Mouse (Mus musculus) intestine, embryonic 15.5 days (tissue): ENCODE measurements around the gene Stim2. TPM values are rescaled to one million over a fixed set of nuclear protein-coding genes. Genes with fewer than 3 reads are reported as not detected.

Experiments used
- ATAC-seq: fragments of 200-750 bp; cut with Nextera tagmentation; 2 replicates; pipeline ENCODE4 v1.8.0; 2017; ENCODE audit warnings: moderate TSS enrichment, moderate library complexity
- H3K27ac ChIP-seq: fragments of 300-500 bp; sonication (generic); 2 replicates; pipeline ENCODE4 v1.5.1; 2015; ENCODE audit warnings: mild to moderate bottlenecking, inconsistent platforms
- H3K27me3 ChIP-seq: fragments of 300-500 bp; sonication (generic); replicated peaks from 2 replicates; pipeline ENCODE4 v1.6.1; 2015; ENCODE audit warnings: inconsistent platforms
- H3K36me3 ChIP-seq: fragments of 300-500 bp; sonication (generic); 2 replicates; pipeline ENCODE4 v1.6.1; 2015; ENCODE audit warnings: inconsistent platforms
- H3K4me1 ChIP-seq: fragments of 300-500 bp; sonication (generic); replicated peaks from 2 replicates; pipeline ENCODE4 v1.6.1; 2015; ENCODE audit warnings: inconsistent platforms
- H3K4me2 ChIP-seq: fragments of 300-500 bp; sonication (generic); replicated peaks from 2 replicates; pipeline ENCODE4 v1.6.1; 2015; ENCODE audit warnings: mild to moderate bottlenecking, inconsistent platforms
- H3K4me3 ChIP-seq: fragments of 300-500 bp; sonication (generic); replicated peaks from 2 replicates; pipeline ENCODE4 v1.5.1; 2015; ENCODE audit warnings: inconsistent platforms
- H3K9ac ChIP-seq: fragments of 300-500 bp; sonication (generic); 2 replicates; pipeline ENCODE4 v1.6.1; 2015; ENCODE audit warnings: inconsistent platforms
- H3K9me3 ChIP-seq: fragments of 300-500 bp; sonication (generic); 2 replicates; pipeline ENCODE4 v1.6.1; 2016; ENCODE audit warnings: inconsistent platforms
- WGBS: fragments of 180-500 bp; shearing (Covaris S2); methylation state at CpG from one replicate; pipeline ENCODE4 v1.1.7; 2015; 5-methylcytosine and 5-hydroxymethylcytosine counted together
- polyA plus RNA-seq: library from polyadenylated mRNA; unstranded; fragments of >200 nt; fragmentation: Nextera tagmentation; extraction: Ambion mirVana; gene quantifications from 2 replicates; pipeline ENCODE4 v1.2.1, GENCODE M21; 2015

The Stim2 gene
- polyA plus RNA-seq, 1 experiment from 2014 or later, result 17.8 TPM

DNA sequence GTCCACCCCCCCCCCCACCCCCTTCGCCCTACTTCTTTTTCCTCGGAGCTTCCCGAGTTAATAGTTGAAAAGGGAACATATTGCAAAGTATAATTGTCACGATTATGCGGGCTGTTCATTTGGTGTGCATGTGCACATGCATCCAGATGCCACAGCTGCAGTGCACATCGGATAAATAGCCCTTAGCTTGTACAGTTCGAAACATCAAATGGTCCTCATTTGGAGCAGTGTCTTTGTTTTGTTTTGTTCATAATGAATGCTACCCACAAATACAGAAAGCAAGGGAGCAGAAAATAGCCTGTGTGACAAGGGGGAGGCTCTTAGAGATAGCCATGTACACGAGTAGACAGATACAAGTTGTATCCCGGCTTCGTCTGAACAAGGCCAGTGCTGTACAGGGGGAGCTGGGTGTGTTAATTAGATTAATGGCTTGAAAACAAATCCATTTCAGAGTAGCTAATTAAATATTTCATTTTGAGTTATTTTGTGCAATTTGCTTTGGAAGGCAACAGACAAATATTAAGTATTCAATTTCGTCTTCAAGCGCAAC lies 157.0 kb downstream of the Stim2 start:
- H3K9me3 ChIP-seq, result no peaks in the 10 kb centered on the region
- ATAC-seq, result no peak
- whole genome bisulfite sequencing, result 60% methylated on average over 12 of the region's 12 CpGs
- no peak overlapping the region for H3K4me3 ChIP-seq
- no peak overlapping the region for H3K9ac ChIP-seq
- H3K4me2 ChIP-seq, result peak overlapping the region; percentile 38
- no peaks in the 10 kb centered on the region for H3K27me3 ChIP-seq
- H3K27ac ChIP-seq, result no peak overlapping the region
- H3K36me3 ChIP-seq, result no peaks in the 10 kb centered on the region
- 0 out of 2 replicates have a peak, but pooled peaks cover 9% of the 10 kb centered on the region for H3K4me1 ChIP-seq

DNA sequence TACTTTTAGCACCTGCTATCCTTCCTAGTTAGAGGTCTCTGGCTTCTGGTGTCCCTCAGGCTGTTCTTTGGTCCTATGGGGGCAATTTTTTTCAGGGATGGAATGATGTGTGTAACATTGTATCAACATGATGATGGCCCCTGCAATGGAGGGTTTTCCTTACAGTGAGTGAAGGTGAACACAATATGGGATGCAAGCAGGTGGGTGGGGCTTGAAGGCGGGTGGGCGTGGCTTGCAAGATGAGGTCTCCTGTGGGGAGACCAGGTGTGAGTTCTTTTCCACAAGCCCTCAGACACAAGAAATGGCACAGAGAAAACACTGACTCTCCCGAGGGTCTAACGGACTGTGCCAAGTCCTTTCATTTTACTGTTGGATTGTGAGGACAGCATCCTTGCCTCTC lies 157.6 kb downstream of the Stim2 start:
- H3K36me3 ChIP-seq, result no peaks in the 10 kb centered on the region
- no peak overlapping the region for H3K4me3 ChIP-seq
- no peak overlapping the region for H3K9ac ChIP-seq
- no peaks in the 10 kb centered on the region for H3K9me3 ChIP-seq
- 0 out of 2 replicates have a peak, but pooled peaks cover 9% of the 10 kb centered on the region for H3K4me1 ChIP-seq
- H3K27me3 ChIP-seq, result no peaks in the 10 kb centered on the region
- H3K27ac ChIP-seq, result no peak overlapping the region
- ATAC-seq, result no peak
- H3K4me2 ChIP-seq, result no peak overlapping the region
- WGBS, result 81% methylated on average over 4 of the region's 4 CpGs

DNA sequence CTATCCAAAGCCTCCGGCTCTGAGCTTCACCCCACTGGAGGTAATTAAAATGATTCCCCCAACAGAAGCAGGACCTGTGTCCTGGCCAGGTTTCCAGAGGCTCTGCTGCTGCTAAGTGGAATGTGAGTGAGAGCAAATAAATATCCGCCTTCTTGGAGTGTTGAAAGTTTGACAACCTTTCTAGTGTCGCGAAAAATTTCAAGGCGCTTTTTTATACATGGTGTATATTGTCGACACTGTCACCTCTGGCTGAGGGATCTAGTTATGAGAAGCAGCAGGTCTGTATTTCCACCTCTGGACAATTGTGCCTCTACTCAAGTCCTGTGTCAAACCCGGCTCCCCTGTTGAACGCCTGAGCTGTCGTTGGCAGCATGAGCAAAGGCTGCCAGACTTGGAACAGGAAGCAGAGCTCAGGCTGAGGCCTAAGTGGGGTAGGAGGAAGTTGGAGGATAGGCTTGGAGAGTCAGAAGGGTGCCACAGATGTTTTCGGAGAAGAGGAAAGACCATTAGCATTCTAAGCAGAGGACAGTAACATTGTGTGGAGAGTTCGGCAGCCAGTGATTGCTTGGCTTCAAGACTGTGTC lies 158.7 kb downstream of the Stim2 start:
- no peaks in the 10 kb centered on the region for H3K36me3 ChIP-seq
- 0 out of 2 replicates have a peak, but pooled peaks cover 9% of the 10 kb centered on the region for H3K4me1 ChIP-seq
- 45% methylated on average over 11 of the region's 11 CpGs for WGBS
- no peak overlapping the region for H3K4me2 ChIP-seq
- H3K9me3 ChIP-seq, result no peaks in the 10 kb centered on the region
- 0 out of 2 replicates have a peak, but pooled peaks have one; percentile 11 for ATAC-seq
- no peaks in the 10 kb centered on the region for H3K27me3 ChIP-seq
- H3K9ac ChIP-seq, result no peak overlapping the region
- H3K4me3 ChIP-seq, result no peak overlapping the region
- H3K27ac ChIP-seq, result no peak overlapping the region

DNA sequence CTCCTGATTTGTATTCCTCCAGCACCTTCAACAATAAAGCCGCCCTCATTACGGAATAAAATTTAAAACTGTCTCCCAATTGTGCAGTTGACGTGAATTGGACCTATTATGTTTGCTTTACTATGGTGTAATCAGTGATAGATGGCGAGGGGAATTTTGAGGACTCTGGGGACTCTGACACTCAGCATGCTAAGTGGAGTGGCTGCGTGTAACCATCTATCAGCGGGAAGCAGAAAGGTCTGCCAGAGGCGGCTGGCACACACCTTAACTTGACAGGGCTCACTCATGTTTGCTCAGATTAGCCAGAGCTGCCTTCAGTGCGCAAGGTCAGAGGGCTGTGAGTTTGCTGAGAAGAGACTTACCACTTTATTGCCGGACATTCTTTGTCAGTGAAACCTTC lies 159.9 kb downstream of the Stim2 start:
- Histone ChIP-seq H3K9ac (no peak overlapping the region), H3K36me3 (no peaks in the 10 kb centered on the region), H3K27ac (no peak overlapping the region), H3K4me2 (no peak overlapping the region), H3K9me3 (no peaks in the 10 kb centered on the region), H3K4me1 (0 out of 2 replicates have a peak, but pooled peaks cover 9% of the 10 kb centered on the region), H3K27me3 (no peaks in the 10 kb centered on the region), H3K4me3 (no peak overlapping the region)
- 41% methylated on average over 9 of the region's 9 CpGs for WGBS
- ATAC-seq, result peak; percentile 43

DNA sequence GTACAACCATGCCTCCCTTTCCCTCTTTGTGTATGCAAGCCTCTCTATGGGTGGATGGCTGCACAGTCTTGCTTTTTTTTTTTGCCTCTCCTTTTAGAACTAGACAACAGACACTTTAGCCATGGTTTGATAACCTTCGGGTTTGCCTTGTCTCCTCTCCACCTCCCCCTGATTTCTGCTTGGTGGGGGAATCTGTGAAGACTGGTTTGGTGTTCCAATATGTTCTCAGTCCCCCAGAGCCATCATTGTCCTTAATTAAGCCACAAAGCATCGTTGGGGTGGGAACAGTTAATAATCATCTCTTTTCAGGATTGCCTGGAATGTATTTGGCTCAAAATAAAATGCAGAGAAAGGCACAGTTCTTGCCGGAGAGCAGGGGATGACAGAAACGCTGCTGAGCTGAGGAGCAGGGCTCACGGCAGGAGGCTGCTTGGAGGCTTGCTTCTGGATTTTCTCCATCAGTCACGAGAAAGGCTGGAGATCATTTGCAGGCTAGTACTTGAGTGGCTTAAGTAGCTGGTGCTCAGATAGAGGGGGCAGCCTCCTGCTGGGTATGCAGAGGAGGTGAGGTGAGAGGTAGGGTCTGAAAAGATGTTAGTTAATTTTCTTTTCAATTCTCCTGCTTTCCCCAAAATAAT lies 161.0 kb downstream of the Stim2 start:
- no peak overlapping the region for H3K9ac ChIP-seq

DNA sequence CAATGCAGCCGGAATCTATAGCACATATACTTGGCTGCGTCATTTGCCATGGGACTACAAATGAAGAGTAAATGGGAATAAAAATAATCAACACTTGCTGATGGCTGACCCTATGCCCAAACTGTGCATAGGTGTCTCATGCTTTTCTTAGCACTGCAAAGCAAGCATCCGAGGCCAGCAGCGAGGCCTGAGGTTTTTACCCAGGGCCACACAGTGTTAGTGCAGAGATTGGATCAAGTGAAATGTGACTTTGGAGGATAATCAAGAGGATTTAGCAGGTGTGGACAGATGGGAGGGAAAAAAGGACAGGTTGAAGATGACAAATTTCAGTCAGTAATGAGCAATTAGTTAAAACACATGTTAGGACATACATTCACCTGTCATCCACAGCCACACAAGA lies 162.3 kb downstream of the Stim2 start:
- no peak overlapping the region for H3K9ac ChIP-seq
- 94% methylated on average over 4 of the region's 4 CpGs for WGBS
- no peaks in the 10 kb centered on the region for H3K27me3 ChIP-seq
- H3K4me3 ChIP-seq, result no peak overlapping the region
- H3K27ac ChIP-seq, result no peak overlapping the region
- ATAC-seq, result no peak
- 0 out of 2 replicates have a peak, but pooled peaks cover 9% of the 10 kb centered on the region for H3K4me1 ChIP-seq
- no peaks in the 10 kb centered on the region for H3K36me3 ChIP-seq
- H3K9me3 ChIP-seq, result no peaks in the 10 kb centered on the region
- no peak overlapping the region for H3K4me2 ChIP-seq

More for the DNA sequence above, 161.0 kb downstream of the Stim2 start:
- no peaks in the 10 kb centered on the region for H3K36me3 ChIP-seq
- H3K27me3 ChIP-seq, result no peaks in the 10 kb centered on the region
- no peak overlapping the region for H3K4me3 ChIP-seq
- no peak overlapping the region for H3K27ac ChIP-seq
- H3K4me1 ChIP-seq, result 0 out of 2 replicates have a peak, but pooled peaks cover 9% of the 10 kb centered on the region
- no peaks in the 10 kb centered on the region for H3K9me3 ChIP-seq
- 14% methylated on average over 6 of the region's 6 CpGs for WGBS
- ATAC-seq, result no peak
- H3K4me2 ChIP-seq, result no peak overlapping the region

DNA sequence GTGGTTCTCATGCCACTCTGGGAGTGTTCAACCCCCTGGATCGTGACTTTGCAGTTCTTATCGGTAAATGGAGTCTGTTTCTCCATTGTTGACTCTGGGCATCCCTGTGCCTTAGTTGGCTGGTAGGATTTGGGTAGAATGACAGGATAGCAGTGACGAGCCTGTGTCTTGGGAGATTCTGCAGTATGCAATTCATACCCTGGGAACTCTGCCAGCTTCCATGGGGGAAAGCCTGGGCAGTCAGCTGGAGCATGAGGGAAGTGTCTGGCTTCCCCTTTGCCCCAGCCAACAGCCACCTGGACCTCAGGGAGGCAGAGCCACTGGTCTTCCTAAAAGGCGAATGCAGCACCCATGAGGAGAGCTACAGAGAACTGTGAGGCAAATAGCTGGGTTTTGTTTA lies 165.6 kb downstream of the Stim2 start:
- H3K4me3 ChIP-seq, result no peak overlapping the region
- H3K27ac ChIP-seq, result no peak overlapping the region
- H3K4me2 ChIP-seq, result no peak overlapping the region
- H3K9me3 ChIP-seq, result no peaks in the 10 kb centered on the region
- ATAC-seq, result no peak
- 0 out of 2 replicates have a peak, but pooled peaks cover 4% of the 10 kb centered on the region for H3K4me1 ChIP-seq
- WGBS, result 66% methylated on average over 4 of the region's 4 CpGs
- no peaks in the 10 kb centered on the region for H3K36me3 ChIP-seq
- no peaks in the 10 kb centered on the region for H3K27me3 ChIP-seq
- H3K9ac ChIP-seq, result no peak overlapping the region

Other genes starting within 250 kb of the Stim2 start
- 27.9 and 31.5 TPM in 2 replicates for gene Tbc1d19, start 188.9 kb upstream of the Stim2 start, polyA plus RNA-seq